Mouse (Mus musculus): ENCODE results near the gene Cfap97.

Cfap97 gene

DNA sequence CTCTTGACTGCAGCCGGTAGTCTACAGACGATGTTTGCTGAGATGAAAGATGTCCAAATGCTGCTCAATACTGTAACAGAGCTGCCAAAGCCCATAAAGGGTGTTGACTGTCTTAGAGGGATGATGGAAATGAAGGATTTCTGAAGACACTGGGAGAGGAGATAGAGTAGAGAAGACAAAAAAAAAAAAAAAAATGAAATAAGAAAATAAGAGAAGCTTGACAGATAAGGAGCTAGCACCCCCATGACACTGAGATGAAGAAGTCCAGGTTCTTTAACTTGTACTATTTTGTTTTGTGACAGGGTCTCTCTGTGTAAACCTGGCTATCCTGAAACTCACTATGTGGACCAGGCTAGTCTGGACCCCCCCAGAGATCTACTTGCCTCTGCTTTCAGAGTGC is 1.5 kb downstream of the Cfap97 start:
- no peak for DNase-seq (ENCODE audit: low read depth, low spot score)

DNA sequence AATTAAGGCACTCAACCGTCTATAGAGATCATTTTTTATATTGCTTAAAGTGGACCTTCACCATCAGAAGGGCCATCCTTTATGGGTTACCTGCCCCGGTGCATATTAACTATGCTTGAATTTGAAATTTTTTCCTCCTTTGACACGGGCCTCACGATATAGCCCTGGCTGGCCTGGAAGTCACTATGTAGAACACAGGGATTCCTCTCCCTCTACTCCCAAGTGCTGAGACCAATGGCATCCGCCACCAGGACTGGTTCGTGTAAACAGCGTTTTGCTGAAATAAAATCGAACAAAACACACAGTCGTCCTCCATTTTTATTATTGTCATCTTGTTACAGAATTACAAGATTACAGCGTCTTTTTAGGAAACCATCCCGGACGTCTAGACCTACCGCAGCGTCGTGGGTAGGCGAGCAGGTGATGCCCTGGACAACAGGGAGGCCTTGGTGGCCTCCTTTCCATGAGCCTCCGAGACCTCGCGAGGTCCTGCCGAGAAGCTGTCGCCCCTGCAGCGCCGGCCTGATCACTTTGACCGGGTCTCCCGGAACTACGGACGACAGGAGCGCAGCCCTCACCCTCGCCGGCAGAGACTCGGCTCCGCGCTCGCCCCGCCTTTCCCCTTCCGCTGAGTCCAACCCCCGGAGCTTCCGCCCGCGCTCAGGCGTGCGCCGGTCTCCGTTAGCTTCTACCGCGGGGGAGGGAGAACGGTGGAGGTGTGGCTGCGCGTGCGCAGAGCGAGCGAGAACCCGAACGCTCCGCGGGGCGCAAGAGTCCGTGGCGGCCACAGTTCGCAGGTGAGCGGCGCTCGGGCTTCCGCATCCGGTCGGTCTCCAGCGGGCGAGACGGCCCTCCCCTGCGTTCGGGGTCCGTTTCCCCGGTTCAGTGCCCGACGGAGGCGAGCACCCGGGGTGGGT is 11.6 kb downstream of the Cfap97 start:
- peak; percentile 87 for DNase-seq (ENCODE audit: low read depth, low spot score)

DNA sequence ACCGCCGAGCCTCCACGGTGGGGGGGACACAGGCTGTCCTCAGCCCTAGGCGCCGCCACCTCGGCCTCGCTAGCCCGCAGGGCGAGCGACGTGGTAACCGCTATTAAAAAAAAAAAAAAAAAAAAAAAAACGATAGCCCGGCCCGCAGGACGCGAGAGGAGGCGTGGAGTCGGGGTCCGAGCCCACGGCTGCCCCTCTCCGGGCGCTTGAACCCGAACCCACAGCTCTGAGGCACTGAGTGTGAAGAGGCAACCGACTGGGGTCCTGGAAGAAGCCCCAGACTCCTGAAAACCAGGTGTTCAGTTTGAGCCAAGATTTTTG is 12.3 kb downstream of the Cfap97 start:
- DNase-seq (ENCODE audit: low read depth, low spot score) = no peak

DNA sequence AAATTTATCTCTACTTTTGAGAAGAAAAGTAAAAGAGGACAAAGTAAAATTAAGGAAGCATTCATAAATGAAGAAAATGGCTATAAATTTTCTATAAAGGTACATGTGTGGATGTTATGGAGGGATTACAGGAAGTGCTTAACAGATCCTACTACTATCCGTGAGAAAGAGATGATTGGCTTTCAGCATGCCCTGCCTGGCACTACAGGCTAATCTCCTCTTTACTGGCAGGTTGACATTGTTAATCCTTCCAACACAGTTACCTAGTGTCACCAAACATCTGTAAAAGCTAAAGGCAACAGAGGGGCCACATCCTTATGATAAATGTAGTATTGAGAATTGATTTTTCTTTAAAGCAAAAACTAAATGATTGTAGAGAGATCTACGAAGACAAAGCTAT is 22.1 kb downstream of the Cfap97 start:
- no peak for DNase-seq (ENCODE audit: low read depth, low spot score)

DNA sequence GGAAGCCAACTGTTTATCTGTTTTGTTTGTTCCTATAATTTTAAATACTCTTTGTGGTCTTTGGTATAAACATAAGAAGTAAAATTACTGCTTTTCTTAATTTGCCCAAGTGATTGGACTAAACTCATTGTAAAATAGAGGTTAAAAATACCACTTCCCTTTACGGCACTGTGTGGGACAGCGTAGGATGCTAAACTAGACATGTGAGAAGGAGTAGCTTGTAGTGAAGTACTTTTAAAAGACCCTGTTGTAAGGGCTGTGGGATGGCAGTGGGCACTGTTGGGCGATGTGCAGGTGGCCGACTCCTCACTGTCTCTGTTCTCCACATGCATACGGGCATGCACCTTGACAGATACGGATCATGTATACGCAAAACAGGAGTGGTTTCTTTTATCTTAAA is 28.6 kb downstream of the Cfap97 start:
- no peak for DNase-seq (ENCODE audit: low read depth, low spot score)

DNA sequence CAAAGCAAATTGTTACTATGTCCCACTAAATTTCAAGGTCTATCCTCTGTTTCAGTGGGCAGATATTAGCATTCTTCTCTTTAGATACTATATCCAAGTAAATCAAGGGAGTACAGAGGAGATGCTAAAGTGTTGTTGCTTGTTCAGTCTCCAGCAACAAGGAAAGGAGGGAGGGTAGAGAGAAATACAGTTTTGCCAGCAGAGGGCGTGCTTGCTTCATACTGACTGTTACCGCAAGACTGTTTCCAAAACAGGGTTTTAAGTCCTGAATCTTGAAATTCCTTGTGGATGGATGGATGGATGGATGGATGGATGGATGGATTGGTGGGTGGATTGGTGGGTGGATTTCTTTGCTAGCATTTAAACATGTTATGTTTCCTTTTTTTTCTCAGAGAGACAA is 33.8 kb downstream of the Cfap97 start:
- DNase-seq (ENCODE audit: low read depth, low spot score) = peak; percentile 61

DNA sequence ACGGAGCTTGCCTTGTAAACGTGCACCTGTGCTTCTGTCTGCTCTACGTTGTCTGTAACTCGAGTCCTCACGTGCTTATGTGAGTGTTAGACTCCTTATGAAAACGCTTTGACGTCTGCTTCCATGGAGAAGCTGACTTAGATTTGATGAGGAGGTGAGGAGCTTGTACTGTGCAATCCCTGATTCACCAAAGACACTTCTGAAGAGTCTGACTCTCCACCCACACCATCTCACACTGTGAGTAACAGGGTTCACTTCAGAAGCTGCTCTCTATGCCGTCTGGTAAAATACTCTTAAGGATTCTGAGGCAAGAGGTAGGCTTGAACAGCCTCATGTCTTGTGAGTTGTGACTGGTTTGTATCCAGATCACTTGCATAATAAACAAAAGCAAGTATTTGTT is 41.5 kb downstream of the Cfap97 start:
- no peak for DNase-seq (ENCODE audit: low read depth, low spot score)

DNA sequence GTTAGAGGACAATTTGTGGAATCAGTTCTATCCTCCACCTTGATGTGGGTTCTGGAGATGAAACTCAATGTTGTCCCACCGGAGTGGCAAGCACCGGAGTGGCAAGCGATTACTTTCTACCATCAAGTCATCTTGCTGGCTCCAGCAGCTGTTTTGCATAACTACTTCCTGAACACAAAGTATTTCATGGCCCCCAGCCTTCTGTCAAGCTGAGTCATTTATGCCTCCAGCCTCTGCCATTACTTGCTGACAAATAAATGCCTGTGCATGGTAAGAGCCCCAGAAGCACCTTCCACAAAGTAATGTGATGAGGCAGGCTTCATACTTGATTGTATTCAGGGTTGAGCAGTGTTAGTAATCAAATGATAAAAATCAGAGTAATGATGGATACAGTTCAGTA is 45.3 kb downstream of the Cfap97 start:
- no peak for DNase-seq (ENCODE audit: low read depth, low spot score)

DNA sequence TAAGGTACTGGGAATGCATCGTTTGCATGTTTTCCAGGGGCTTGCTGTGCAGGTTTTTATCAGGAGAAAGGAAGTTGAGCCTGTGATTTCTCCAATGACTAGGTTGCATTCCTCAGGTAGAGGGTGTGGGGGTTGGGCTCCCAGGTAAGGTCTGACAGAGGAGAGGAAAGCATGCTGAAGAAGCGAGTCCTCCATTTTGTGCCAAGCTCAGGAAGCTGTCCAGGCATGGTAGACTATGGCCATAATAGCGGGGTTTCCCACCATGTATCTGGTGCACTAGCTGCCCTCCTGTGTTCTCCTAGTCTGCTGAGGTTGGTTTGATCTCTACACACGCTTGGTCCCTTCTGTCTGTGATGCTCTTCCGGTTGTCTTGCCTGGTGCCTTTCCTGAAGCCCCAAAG is 46.1 kb downstream of the Cfap97 start:
- no peak for DNase-seq (ENCODE audit: low read depth, low spot score)

DNA sequence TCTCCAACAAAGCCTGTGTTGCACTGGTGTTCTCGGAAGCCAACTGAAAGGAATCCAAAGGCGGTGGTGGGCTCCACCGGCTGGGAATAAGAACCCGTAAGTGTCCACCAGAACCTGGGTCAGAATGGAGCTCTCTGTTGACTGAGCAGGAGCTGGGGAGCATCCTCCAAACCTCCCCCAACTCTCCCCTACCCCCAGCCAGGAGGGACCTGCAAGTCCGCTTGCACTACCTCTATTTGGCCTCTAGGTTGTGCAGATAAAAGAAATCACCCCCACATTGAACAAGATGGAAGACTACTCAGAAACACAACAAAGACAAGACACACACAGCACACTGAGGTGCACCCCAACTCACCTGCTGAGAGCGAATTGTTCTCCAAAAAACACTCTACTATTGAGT is 50.8 kb downstream of the Cfap97 start:
- DNase-seq (ENCODE audit: low read depth, low spot score) = peak; percentile 60

DNA sequence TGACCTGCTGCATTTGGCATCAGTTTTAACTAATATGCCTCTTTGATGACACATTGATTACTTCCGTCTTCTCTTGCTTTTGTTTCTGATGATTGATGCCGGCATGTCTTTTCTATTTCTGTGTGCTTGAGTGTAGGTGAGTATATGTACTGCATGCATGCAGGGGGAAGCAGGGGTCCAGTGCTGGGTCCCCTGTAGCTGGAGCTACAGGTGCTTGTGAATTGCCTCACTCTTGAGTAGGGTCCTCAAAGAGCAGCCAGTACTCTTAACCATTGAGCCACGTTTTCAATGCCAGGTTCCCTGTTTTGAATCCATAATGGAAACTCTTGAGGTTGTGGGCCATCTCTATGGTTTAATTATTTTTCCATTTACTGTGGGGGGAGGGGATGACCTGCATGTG is 52.7 kb downstream of the Cfap97 start:
- no peak for DNase-seq (ENCODE audit: low read depth, low spot score)

DNA sequence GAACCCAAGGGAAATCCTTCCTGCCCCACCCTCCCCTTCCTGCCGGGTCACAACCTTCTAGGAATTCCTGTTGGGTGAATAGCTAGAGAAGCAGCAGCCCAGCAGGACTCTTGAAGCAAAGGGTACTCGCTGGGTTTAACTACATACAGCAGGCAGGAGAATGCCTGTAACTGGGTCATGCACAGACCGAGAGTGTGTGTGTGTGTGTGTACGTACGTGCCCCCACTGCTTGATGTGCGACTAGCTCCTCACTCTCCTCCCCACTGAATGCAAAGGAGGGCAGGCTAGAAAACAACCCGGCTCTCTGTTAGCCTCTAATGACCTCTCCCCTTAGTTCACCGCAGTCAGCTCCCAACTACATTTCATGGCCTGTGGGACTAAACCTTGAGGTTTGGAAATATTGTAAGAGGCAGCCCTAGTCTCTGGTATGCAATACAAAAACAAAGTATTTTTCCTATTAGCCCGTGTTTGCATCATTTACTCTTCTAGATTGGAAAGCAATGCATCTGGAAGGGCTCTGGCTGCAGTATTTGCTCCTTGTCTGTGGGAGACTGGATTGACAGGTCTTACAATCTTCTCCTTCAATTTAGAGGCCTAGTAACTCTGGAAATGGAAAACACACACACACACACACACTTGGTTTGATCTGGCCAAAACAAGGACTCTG is 53.5 kb downstream of the Cfap97 start:
- peak; percentile 59 for DNase-seq (ENCODE audit: low read depth, low spot score)

DNA sequence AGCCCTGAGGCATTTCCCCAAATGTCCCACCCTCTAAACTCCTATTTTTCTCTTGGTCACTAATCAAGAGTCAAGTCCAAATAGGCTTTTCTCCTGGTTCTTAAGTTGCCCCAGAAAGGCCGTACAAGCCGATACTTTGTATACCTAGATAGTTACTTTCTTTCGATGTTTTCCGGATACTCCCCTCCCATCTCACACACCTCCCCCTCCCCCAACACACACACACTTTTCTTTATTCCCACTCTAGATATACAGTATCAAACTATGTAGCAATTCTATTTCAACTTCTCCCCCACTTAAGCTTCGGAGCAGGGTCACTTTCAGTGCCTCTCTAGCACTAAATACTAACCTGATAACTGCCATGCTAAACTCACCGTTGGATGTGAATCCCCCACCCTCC is 54.5 kb downstream of the Cfap97 start:
- DNase-seq (ENCODE audit: low read depth, low spot score) = no peak

DNA sequence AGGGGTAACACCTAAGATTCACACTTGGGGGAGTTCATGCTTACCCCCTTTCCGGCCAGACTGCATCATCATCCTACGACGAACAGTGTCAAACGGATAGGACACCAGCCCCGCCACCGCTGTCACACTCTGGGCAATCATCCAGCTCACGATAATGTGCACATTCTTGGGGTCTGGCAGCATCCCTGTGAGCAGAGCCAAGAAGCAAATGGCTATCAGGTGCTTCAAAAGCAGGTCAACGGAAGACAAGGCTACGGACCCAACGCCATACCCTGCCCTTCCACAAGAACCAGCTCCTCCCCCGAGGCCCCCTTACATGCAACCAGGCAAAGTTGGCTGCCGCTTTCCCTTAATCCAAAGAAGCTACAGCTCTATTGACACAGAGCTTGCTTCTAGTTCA is 56.8 kb downstream of the Cfap97 start:
- DNase-seq (ENCODE audit: low read depth, low spot score) = no peak

DNA sequence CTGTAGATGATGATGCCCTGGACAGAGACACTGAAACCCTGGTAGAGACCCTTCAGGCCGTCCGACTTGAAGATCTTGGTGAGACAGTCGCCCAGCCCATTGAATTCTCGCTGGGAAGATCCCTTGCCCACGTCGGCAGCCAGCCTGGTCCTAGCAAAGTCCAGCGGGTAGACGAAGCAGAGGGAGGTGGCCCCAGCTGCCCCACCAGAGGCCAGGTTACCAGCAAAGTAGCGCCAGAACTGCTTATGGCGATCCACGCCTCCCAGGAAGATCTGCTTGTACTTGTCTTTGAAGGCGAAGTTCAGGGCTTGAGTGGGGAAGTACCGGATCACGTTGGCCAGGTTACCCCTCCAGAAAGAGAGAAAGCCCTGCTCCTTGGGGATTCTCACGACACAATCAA is 57.5 kb downstream of the Cfap97 start:
- no peak for DNase-seq (ENCODE audit: low read depth, low spot score)

DNA sequence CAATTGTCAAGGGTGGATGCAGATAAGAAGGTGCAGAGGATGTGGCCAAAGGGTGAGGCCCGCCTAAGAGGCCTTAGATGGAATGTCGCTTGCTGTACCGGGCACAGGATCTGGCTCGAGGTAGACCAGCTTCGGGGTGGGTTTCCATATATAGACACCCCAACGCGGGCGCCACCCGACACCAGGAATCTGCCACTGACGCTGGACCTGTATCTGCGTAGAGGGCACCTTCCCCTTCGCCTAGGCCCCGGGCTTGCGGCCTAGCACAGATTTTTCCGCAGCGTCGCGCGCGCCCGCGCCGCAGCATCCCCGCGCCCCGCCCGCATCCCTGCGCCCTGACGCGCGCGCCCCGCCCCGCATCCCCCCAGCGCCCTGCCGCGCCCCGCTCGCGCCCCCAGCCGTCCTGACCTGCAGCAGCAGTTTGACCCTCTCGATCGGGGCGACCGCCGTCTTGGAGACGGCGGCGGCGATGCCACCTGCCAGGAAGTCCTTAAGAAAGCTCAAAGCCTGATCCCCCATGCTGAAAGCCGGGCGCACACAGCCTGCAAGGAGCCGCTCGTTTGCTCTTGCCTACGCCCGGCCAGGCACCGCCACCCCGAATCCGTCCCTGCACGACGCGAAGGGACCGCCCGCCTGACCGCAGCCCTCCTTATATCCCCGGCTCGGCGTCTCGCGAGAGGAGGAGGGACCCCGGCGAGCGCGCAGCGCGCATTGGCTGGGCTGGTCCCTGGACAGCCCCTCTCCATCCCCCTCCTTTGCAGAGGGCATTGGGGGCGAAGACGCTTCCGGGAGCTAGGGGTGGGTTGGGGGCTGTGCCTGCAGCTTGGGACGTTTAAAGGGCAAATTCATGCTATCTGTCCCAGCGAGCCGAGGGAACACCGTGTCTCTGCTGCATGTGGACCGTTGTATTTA is 59.1 kb downstream of the Cfap97 start, which contains the start of gene Slc25a4:
Gene Slc25a4 (minus strand): TSS at position 881 of the 912 bp plus-strand sequence.
- peak; percentile 90 for DNase-seq (ENCODE audit: low read depth, low spot score)

DNA sequence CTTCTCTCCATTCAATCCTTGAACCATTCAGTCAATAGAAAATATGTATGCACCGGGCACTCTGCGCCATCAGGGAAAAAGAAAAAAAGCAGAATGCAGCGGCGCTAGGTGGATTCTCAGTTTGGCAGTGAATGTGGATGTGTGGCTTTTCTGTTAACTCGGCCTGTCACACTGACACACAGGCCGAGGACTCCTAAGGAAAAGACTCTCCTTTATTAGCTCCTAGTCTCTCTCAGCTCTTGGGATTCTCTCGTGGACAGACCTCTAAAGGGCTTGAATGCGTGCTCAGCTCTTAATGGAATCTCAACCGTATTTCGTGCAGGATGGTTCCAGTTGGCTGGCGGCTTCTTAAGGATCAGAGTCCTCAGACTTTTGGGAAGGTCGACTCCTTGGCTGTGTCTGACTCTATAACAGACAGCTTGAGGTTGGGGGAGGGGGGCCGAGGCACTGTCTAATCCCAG is 60.1 kb downstream of the Cfap97 start:
- peak; percentile 21 for DNase-seq (ENCODE audit: low read depth, low spot score)

DNA sequence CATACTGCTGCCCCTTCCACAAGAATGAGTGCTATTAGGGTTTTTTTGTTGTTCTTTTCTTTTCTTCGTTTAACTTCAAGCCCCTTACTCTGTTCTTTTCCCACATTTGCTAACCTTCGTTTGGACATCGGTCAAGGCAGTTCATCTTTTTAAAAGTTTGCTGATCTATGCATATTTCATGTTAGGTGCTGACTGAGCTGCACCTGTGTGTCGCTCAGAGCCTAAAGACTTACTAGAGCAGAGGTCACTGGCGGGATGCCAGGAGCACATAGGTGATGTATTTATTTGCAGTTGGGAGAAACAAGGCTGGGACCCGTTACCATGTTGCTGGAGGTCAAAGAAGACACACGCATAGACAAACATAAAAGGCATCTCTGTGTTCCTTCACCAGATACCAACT is 60.6 kb downstream of the Cfap97 start:
- DNase-seq (ENCODE audit: low read depth, low spot score) = no peak

DNA sequence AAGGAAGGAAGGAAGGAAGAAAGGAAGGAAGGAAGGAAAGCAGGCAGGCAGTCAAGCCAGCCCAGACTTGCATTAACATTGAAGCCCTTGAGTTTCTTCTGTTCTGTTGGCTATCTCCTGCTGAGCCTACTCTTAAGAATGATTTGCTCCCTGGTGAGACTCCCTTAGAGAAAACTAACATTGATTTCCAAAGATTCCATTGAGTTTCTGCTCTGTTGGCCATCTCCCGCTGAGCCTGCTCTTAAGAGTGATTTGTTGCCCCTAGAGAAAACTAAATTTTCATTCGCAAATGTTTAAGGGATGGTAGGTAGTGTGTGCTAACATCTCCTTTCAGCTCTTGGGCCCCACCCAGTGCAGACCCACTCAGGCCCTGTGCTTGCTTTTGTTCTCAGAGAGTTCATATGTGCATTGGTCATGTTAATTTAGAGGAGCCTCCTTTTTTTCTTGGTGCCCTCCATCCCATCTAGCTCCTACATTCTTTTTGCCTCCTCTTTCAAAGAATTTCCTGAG is 62.5 kb downstream of the Cfap97 start:
- peak; percentile 92 for DNase-seq (ENCODE audit: low read depth, low spot score)

DNA sequence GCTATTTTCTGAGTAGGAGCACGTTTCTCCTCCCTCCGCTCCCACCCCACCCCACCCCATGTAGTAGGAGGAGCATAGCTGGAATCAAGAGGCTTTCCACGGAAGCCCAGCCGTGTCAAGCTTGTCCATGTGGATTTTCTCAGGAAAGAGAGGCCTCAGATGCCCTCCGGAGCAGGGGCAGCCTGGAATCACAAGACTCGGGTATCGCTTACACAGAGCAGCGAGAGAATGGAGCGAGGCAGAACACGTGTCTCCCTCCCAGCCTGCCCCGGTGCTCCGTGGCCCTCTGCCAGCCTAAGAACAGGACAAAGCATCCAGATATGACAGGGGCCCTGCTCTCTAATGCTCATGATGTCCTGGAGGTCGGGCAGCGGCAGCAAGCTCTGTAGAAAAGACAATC is 65.3 kb downstream of the Cfap97 start:
- no peak for DNase-seq (ENCODE audit: low read depth, low spot score)

DNA sequence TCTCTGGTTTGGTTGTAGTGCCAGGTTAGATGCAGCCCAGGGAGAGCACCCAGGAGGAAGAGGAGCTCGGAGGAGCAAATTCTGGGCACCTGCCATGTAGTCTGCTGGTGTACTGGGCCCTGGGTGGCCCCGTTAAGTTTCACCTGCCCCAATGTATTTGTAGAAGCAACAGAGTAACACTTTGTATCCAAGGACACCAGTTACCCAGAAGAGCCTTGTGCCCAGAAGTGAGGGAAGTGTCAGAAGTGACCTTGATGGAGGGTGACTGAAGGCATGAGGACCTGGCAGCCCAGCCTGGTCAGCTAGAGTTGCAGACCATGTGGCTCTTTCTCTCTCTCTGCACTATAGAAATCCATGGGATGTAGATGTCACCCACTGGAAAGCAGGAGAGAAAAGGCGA is 69.0 kb downstream of the Cfap97 start:
- no peak for DNase-seq (ENCODE audit: low read depth, low spot score)

DNA sequence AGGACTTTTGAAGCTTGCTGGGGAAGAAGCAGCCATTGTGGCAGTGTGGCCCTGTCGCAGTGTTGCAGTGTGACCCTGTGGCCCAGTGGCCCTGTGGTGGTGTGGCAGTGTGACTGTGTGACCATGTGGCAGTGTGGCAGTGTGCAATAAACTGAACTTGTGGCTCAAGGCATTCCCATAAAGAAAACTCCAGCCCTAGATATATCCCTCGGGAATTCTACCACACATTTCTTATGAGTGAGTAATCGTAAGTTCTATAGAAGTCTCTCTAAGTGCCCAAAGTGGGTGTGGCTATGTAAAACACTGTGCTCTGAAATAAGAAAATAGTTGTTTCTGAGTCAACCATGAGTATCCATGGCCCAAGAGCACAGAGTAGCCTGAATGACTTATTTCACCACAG is 73.9 kb downstream of the Cfap97 start:
- DNase-seq (ENCODE audit: low read depth, low spot score) = no peak

Measured in R1 (cell line).